Mouse (Mus musculus): ENCODE measurements around the gene Hcn2. TPM values are rescaled to one million over a fixed set of nuclear protein-coding genes. Genes with fewer than 3 reads are reported as not detected.

Hcn2 gene
- total RNA-seq, 4 experiments from 2014 or later, result 0.39 to 0.86 (median 0.73) TPM

DNA sequence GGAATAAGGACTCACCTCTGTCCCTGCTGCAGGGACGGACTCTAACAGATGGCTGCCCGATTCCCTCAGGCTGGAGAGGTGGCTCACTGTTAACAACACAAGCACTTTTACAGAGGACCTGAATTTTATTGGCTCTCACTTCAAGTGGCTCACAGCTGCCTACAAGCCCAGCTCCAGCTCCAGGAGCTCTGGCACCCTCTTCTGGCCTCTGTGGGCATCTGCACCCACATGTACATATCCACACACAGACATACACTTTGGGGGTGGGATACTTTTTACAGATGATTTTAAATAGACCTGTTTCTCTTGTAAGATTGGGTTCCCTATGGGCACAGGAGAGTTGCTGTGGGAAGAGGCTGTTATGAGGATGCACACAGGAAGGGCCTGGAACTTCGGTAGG is 55.9 kb downstream of the Hcn2 start:
- no peak for DNase-seq (ENCODE audit: low spot score in 2 of 2)

DNA sequence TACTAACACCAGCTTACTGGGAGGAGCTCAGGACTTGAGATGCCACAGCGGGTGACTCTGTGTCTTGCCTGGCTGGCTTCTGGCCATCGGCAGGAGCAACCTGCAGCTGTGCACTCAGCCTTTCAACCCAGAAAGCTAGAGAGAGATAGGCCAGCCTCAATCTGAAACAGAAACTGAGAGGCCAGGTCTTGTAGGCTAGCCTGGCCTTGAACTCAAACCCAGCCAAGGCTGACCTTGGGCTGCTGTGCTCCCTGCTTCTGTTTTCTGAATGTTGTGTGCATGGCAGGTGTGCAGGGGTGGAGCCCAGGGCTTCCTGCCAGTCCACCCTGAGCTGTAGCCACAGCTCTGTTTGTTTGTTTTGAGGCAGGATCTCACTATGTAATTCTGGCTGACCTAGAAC is 56.8 kb downstream of the Hcn2 start:
- DNase-seq (ENCODE audit: low spot score in 2 of 2), result no peak

- DNase-seq (ENCODE audit: low spot score in 2 of 2), result no peak
Measured at GRCm38 (mm10) chr10:79774486-79775279, 58.2 kb downstream of the Hcn2 start.

- DNase-seq (ENCODE audit: low spot score in 2 of 2), result no peak
Measured at GRCm38 (mm10) chr10:79777103-79777531, 60.7 kb downstream of the Hcn2 start, which contains the start of gene Fstl3. Gene Fstl3 (plus strand): TSS chr10:79777272.

GRCm38 (mm10) chr10:79778006-79778405 is 61.6 kb downstream of the Hcn2 start:
- no peak for DNase-seq (ENCODE audit: low spot score in 2 of 2)

DNA sequence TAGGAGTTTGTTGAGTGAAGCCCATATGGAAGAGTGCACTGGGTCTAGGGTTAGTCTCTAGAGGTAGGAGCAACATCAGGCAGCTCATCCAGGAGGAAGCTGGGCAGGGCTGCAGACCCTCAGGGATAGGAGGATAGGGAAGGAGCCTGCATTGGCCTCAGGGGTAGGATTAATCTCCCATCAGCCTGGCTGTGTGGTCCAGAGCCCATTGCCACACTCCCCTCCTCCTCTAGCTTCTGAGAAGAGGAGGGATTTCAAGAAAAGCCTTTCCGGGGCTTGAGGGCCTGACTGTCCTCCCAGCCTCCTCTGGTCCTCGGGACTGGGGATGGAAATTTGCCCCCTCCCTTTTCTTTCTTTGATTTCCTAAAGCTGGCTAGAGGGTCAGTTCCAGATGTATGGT is 62.8 kb downstream of the Hcn2 start:
- DNase-seq (ENCODE audit: low spot score in 2 of 2), result no peak

DNA sequence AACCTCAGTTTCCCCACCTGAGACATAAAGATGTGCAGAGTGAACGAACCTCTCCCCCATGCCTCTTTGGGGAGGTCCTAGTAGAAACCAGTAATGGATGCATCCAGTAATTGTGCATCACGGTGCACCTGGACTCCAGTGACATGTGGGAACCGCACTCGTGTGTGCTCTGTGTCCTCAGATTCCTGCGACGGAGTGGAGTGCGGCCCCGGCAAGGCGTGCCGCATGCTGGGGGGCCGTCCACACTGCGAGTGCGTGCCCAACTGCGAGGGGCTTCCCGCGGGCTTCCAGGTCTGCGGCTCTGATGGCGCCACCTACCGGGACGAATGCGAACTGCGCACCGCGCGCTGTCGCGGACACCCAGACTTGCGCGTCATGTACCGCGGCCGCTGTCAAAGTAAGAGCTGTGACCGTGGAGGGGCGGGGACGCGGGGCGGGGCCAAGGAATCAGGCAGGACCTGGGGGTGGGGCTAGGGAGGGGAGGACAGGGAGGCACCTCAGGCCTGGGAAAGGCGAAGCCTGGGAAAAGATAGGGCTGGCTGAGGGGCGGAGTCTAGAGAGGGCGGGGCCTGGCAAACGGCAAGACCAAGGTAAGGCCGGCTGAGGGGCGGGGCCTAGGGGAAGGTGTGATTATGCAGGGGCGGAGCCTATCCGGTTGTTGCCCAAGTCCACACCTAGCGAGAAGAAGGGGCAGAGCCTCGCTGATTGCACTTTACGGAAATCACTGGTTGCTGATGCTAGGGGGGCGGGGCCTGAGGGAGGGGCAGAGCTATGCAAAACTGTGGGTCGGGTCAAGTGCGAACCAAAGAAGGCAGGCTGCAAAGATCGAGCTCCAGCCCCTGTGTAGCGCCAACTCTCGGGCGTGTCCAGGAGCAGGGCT is 63.6 kb downstream of the Hcn2 start:
- peak; percentile 93 to 94 for DNase-seq (ENCODE audit: low spot score in 2 of 2)

GRCm38 (mm10) chr10:79780664-79781015 is 64.2 kb downstream of the Hcn2 start:
- no peak for DNase-seq (ENCODE audit: low spot score in 2 of 2)

- DNase-seq (ENCODE audit: low spot score in 2 of 2), result no peak
Measured at GRCm38 (mm10) chr10:79781139-79781538, 64.7 kb downstream of the Hcn2 start.

DNA sequence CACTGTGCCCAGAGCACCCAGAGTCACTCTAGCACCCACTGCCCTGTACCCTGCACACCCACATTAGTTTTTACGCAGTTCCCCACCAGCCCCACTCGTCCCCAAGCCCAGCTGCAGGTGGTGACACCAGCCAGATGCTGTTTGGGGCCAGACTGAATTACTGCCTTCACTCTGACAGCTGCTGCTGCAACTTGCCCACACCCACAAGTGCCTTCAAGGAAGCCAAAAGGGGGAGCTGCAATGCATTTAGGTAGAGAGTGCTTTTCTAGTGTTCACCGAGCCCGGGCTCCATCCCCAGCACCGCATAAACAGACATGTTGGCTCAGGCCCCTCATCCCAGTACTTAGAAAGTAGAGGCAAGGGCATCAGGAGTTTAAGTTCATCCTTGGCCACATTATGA is 65.5 kb downstream of the Hcn2 start:
- no peak for DNase-seq (ENCODE audit: low spot score in 2 of 2)

DNA sequence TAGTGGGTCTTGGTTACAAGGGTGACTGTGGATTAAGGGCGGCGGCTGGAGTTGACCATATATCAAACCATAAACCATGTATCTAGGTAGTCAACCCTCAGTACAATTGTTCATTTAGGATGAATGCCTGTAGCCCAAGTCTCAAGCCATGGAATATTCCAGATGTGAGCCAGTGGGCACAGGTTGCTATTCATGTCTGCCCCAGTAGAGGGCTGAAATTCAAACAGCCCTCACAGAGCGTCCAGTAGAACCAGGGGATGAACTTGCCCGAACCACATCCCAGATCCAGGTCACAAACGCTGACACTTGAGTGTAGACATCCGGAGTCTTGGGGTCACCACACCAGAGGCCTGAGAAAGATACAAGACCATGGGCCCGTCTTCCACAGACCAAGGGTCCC is 66.6 kb downstream of the Hcn2 start:
- DNase-seq (ENCODE audit: low spot score in 2 of 2), result no peak

GRCm38 (mm10) chr10:79783920-79784800 is 67.7 kb downstream of the Hcn2 start:
- DNase-seq (ENCODE audit: low spot score in 2 of 2), result no peak

Other genes with a start within 250 kb of the Hcn2 start
- gene Vmn2r83, start 247.9 kb upstream of the Hcn2 start, total RNA-seq (2022), result not detected
- 1 to 10 TPM in 1 of 4 experiments, under 1 TPM in 3; 0.29 to 1.3 (median 0.50) TPM for gene Plpp2, start 182.8 kb upstream of the Hcn2 start, total RNA-seq (2022)
- gene Mier2, start 161.4 kb upstream of the Hcn2 start, total RNA-seq (2022), result 10 to 100 TPM; 20.1 to 23.4 (median 21.2) TPM
- not detected for gene Theg, start 129.3 kb upstream of the Hcn2 start, total RNA-seq (2022)
- 1 to 10 TPM in 1 of 4 experiments, under 1 TPM in 3; 0.22 to 1.1 (median 0.68) TPM for gene C2cd4c, start 102.6 kb upstream of the Hcn2 start, total RNA-seq (2022)
- 10 to 100 TPM in 2 of 4 experiments, 1 to 10 TPM in 2; 5.4 to 13.0 (median 8.7) TPM for gene Shc2, start 78.7 kb upstream of the Hcn2 start, total RNA-seq (2022)
- gene Odf3l2, start 70.9 kb upstream of the Hcn2 start, total RNA-seq (2022), result 100 to 1,000 TPM in 1 of 4 experiments, 10 to 100 TPM in 3; 32.0 to 113 (median 56.6) TPM
- not detected for gene Madcam1, start 52.1 kb upstream of the Hcn2 start, total RNA-seq (2022)
- 10 to 100 TPM; 17.6 to 21.1 (median 20.1) TPM for gene Tpgs1, start 47.3 kb upstream of the Hcn2 start, total RNA-seq (2022)
- gene Cdc34, start 34.4 kb upstream of the Hcn2 start, total RNA-seq (2022), result 100 to 1,000 TPM; 381 to 451 (median 390) TPM
- gene Gzmm, start 27.6 kb upstream of the Hcn2 start, total RNA-seq (2022), result 10 to 100 TPM in 3 of 4 experiments, 1 to 10 TPM in 1; 9.9 to 15.9 (median 10.2) TPM
- gene Bsg, start 12.1 kb upstream of the Hcn2 start, total RNA-seq (2022), result 100 to 1,000 TPM; 524 to 920 (median 651) TPM
- 10 to 100 TPM; 34.1 to 47.2 (median 38.3) TPM for gene Polrmt, start 29.9 kb downstream of the Hcn2 start, total RNA-seq (2022)
- gene Fgf22, start 38.4 kb downstream of the Hcn2 start, total RNA-seq (2022), result not detected
- gene Rnf126, start 50.3 kb downstream of the Hcn2 start, total RNA-seq (2022), result 10 to 100 TPM; 51.9 to 80.5 (median 53.3) TPM
- 1 to 10 TPM in 2 of 4 experiments, under 1 TPM in 2; 0.73 to 1.2 (median 1.1) TPM for gene Fstl3, start 60.6 kb downstream of the Hcn2 start, total RNA-seq (2022)
- not detected for gene Prss57, start 74.3 kb downstream of the Hcn2 start, total RNA-seq (2022)
- 10 to 100 TPM in 3 of 4 experiments, 1 to 10 TPM in 1; 6.8 to 12.3 (median 11.2) TPM for gene Palm, start 76.9 kb downstream of the Hcn2 start, total RNA-seq (2022)
- gene Misp, start 104.4 kb downstream of the Hcn2 start, total RNA-seq (2022), result not detected
- 10 to 100 TPM; 11.8 to 19.3 (median 14.8) TPM for gene Ptbp1, start 137.8 kb downstream of the Hcn2 start, total RNA-seq (2022)
- gene Prtn3, start 157.8 kb downstream of the Hcn2 start, total RNA-seq (2022), result not detected
- gene Plppr3, start 158.0 kb downstream of the Hcn2 start, total RNA-seq (2022), result under 1 TPM in 1 of 4 experiments, not detected in 3; 0.40 TPM
- gene Elane, start 169.6 kb downstream of the Hcn2 start, total RNA-seq (2022), result not detected
- gene Cfd, start 174.2 kb downstream of the Hcn2 start, total RNA-seq (2022), result 100 to 1,000 TPM in 1 of 4 experiments, 10 to 100 TPM in 3; 10.7 to 257 (median 39.5) TPM
- gene Med16, start 192.3 kb downstream of the Hcn2 start, total RNA-seq (2022), result 10 to 100 TPM; 30.8 to 37.1 (median 32.9) TPM
- not detected for gene Gm26602, start 194.2 kb downstream of the Hcn2 start, total RNA-seq (2022)
- gene Kiss1r, start 200.3 kb downstream of the Hcn2 start, total RNA-seq (2022), result under 1 TPM; 0.13 to 0.36 (median 0.22) TPM
- 100 to 1,000 TPM; 124 to 137 (median 129) TPM for gene R3hdm4, start 204.6 kb downstream of the Hcn2 start, total RNA-seq (2022)
- gene Arid3a, start 210.4 kb downstream of the Hcn2 start, total RNA-seq (2022), result 1 to 10 TPM; 1.5 to 2.3 (median 2.1) TPM
- gene Wdr18, start 243.5 kb downstream of the Hcn2 start, total RNA-seq (2022), result 10 to 100 TPM; 20.1 to 26.7 (median 23.0) TPM